Mouse (Mus musculus) ES-E14 (cell line): ENCODE data around the gene Ajm1.

Experiments used
- CHD2 ChIP-seq: IDR thresholded peaks from 2 replicates; pipeline ENCODE4 v1.6.1; 2014; ENCODE audit warnings: mild to moderate bottlenecking, low read depth, low read length, inconsistent platforms
- MAFK ChIP-seq: IDR thresholded peaks from 2 replicates; pipeline ENCODE4 v1.6.1; 2014; ENCODE audit warnings: mild to moderate bottlenecking, low read depth, low read length, inconsistent platforms; ENCODE audit not compliant: insufficient read depth
- ZNF384 ChIP-seq: IDR thresholded peaks from 2 replicates; pipeline ENCODE4 v1.6.1; 2012; ENCODE audit warnings: low read depth, low read length, inconsistent platforms

DNA sequence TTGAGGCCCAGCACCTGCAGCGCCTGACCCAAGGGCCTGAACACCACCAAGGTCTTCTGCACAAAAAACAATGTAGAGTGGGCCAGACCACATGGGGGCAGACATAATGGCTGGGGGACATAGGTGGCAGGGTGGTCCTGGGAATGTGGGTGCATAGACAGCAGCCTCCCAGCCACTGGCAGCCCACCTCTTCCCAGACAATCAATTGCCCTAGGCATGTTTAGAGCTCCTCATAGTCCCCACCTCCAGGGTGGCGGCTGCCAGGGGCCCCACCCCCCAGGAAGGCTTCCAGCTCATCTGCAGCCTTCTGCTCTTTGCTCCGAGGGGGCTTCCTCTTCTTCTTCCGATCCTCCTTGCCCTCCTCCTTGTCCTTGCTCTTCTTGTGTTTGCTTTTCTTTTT, 2.0 kb upstream of the Ajm1 start:
- TF ChIP-seq MAFK (no peak), CHD2 (no peak), ZNF384 (no peak)
